In the genomic region with DNA sequence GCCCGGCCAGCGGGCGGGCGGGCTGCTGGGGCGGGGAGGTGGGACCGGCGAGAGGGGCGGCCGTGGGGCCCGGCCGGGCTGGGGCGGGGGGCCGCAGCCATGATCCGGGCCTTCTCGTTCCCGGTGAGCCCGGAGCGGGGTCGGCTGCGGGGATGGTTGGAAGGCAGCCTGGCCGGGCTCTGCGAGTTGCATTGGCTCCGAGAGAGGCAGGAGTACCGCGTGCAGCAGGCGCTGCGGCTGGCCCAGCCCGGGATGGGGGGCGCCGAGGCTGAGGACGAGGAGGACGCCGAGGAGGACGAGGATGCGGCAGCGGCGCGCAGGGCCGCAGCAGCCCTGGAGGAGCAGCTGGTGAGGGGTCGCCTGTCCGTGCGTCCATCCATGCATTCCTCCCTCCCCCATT, we compare ENCODE assay signal across 9 mouse cellular contexts. TPM values are rescaled to one million over a fixed set of nuclear protein-coding genes. Genes with fewer than 3 reads are reported as not detected.
DNase-seq lines count a peak whose midpoint lies in the region; ATAC-seq and TF ChIP-seq lines count a peak whose summit lies in the region.
"Had no signal": no experiment of that assay in that cellular context is flagged by ENCODE, and none has a peak within 500 bp of the region (broad histone marks: within the 10 kb centered on the region; RNA-seq: fewer than 3 reads in every experiment).

No protein-coding gene starts in this region.

- H3K36me3 ChIP-seq in heart, embryonic 12.5 days, result peaks cover 32% of the 10 kb centered on the region
- no peaks in the 10 kb centered on the region for H3K36me3 ChIP-seq in E14TG2a.4 (ENCODE audit: insufficient read depth, low read length)
- H3K36me3 ChIP-seq in forebrain, embryonic 14.5 days (ENCODE audit: control insufficient read depth, insufficient read depth, low read length), result 0 out of 2 replicates have a peak, but pooled peaks cover 4% of the 10 kb centered on the region
- no peaks in the 10 kb centered on the region for H3K36me3 ChIP-seq in liver, embryonic 15.5 days (replicated peaks)

- TF ChIP-seq CTCF in E14TG2a.4 (conservative IDR thresholded peaks at IDR 0.05; ENCODE audit: low read length), result no peak

- intact Hi-C loops in heart, postnatal 25 days (cut with DNase I), result no loop called here

- H3K27me3 ChIP-seq in heart, embryonic 12.5 days (replicated peaks), result no peaks in the 10 kb centered on the region
- no peaks in the 10 kb centered on the region for H3K27me3 ChIP-seq in E14TG2a.4 (ENCODE audit: insufficient read depth, low read length)
- no peaks in the 10 kb centered on the region for H3K27me3 ChIP-seq in forebrain, embryonic 14.5 days (replicated peaks; ENCODE audit: control insufficient read depth, insufficient read depth, low read length)
- H3K27me3 ChIP-seq in liver, embryonic 15.5 days, result peaks cover 32% of the 10 kb centered on the region

- no peaks in the 10 kb centered on the region for H3K9me3 ChIP-seq in heart, embryonic 12.5 days (replicated peaks)
- H3K9me3 ChIP-seq in E14TG2a.4 (ENCODE audit: low read length), result no peaks in the 10 kb centered on the region
- H3K9me3 ChIP-seq in forebrain, embryonic 14.5 days (replicated peaks; ENCODE audit: control insufficient read depth, low read length), result no peaks in the 10 kb centered on the region
- no peaks in the 10 kb centered on the region for H3K9me3 ChIP-seq in liver, embryonic 15.5 days (replicated peaks)

- H3K4me2 ChIP-seq in heart, embryonic 12.5 days, result peak overlapping the region; percentile 76
- peak overlapping the region; percentile 96 for H3K4me2 ChIP-seq in forebrain, embryonic 14.5 days (ENCODE audit: low read length)
- peak overlapping the region; percentile 93 for H3K4me2 ChIP-seq in liver, embryonic 15.5 days

- ATAC-seq in heart, embryonic 12.5 days (ENCODE audit: insufficient number of reproducible peaks, low FRiP score), result no peak
- peak; percentile 54 for ATAC-seq in forebrain, embryonic 14.5 days
- peak; percentile 13 for ATAC-seq in liver, embryonic 15.5 days (ENCODE audit: insufficient read depth)
- ATAC-seq in megakaryocyte-erythroid progenitor cell, adult 5-6 weeks (replicated peaks; ENCODE audit: low FRiP score, low TSS enrichment, poor library complexity, severe bottlenecking), result no peak

- DNase-seq in heart, postnatal 25 days (ENCODE audit: low spot score), result no peak
- DNase-seq in forebrain, embryonic 14.5 days (ENCODE audit: low spot score), result no peak
- DNase-seq in thymus, postnatal 0 days (ENCODE audit: low spot score), result no peak
- DNase-seq in layer of hippocampus, postnatal 10 days (ENCODE audit: low spot score in 2 of 2), result no peak

- peak overlapping the region; percentile 97 for H3K9ac ChIP-seq in heart, embryonic 12.5 days
- peak overlapping the region; percentile 84 for H3K9ac ChIP-seq in forebrain, embryonic 14.5 days (ENCODE audit: low read length)
- H3K9ac ChIP-seq in liver, embryonic 15.5 days, result peak overlapping the region; percentile 43

- H3K4me3 ChIP-seq in heart, embryonic 12.5 days, result peak overlapping the region; percentile 87
- peak overlapping the region; percentile 88 for H3K4me3 ChIP-seq in E14TG2a.4 (replicated peaks; ENCODE audit: low read length)
- peak overlapping the region; percentile 69 for H3K4me3 ChIP-seq in forebrain, embryonic 14.5 days (ENCODE audit: low read depth, low read length)
- peak overlapping the region; percentile 62 for H3K4me3 ChIP-seq in liver, embryonic 15.5 days (replicated peaks)

- H3K4me1 ChIP-seq in heart, embryonic 12.5 days (replicated peaks), result peaks cover 25% of the 10 kb centered on the region
- peaks cover 53% of the 10 kb centered on the region for H3K4me1 ChIP-seq in E14TG2a.4 (replicated peaks; ENCODE audit: low read depth, low read length)
- peaks cover 18% of the 10 kb centered on the region for H3K4me1 ChIP-seq in forebrain, embryonic 14.5 days (ENCODE audit: control insufficient read depth, insufficient read depth, low read length)
- H3K4me1 ChIP-seq in liver, embryonic 15.5 days (replicated peaks), result peaks cover 30% of the 10 kb centered on the region

- H3K27ac ChIP-seq in heart, embryonic 12.5 days (ENCODE audit: poor library complexity, severe bottlenecking), result peak overlapping the region; percentile 89
- peak overlapping the region; percentile 68 for H3K27ac ChIP-seq in forebrain, embryonic 14.5 days (ENCODE audit: low read depth, low read length)
- H3K27ac ChIP-seq in liver, embryonic 15.5 days (replicated peaks), result no peak overlapping the region

- WGBS in heart, embryonic 12.5 days, result 0% methylated on average over 38 of the region's 42 CpGs
- WGBS in forebrain, embryonic 14.5 days, result 0% methylated on average over 31 of the region's 42 CpGs
- WGBS in liver, embryonic 15.5 days (ENCODE audit: insufficient replicate concordance), result under 1% methylated on average over 41 of the region's 42 CpGs

RNA-seq across cellular contexts. Expression of gene Dact3, which starts 0.2 kb away (rescaled TPM):
- 14.3 and 15.2 TPM in 2 replicates for polyA plus RNA-seq in heart, embryonic 12.5 days (2016; fragmentation: Nextera tagmentation; extraction: Ambion mirVana)
- 10 to 100 TPM; 15.2 to 17.4 TPM for total RNA-seq in heart, postnatal 25 days (2021)
- 3.5 and 4.4 TPM in 2 replicates for polyA plus RNA-seq in forebrain, embryonic 14.5 days (2014; fragmentation: Nextera tagmentation; extraction: Ambion mirVana)
- 0.14 and 0.17 TPM in 2 replicates for polyA plus RNA-seq in liver, embryonic 15.5 days (2015; fragmentation: Nextera tagmentation; extraction: Ambion mirVana)
- 0.13 and 0.18 TPM in 2 replicates for polyA plus RNA-seq in thymus, postnatal 0 days (2015; fragmentation: Nextera tagmentation; extraction: Ambion mirVana)
- total RNA-seq in megakaryocyte-erythroid progenitor cell, adult 5-6 weeks (2014; fragmentation: Nextera tagmentation), result 0.27 TPM in 1 of 2 replicates, not detected in the other
- total RNA-seq in megakaryocyte-erythroid progenitor cell, adult 5-6 weeks (2017), result 0.75 TPM in 1 of 2 replicates, not detected in the other
- 10 to 100 TPM; 95.0 to 96.3 TPM for total RNA-seq in layer of hippocampus, postnatal 10 days (2021)

RNA-seq across cellular contexts. Expression of gene Gng8, which starts 16.3 kb away (rescaled TPM):
- 2.3 and 4.3 TPM in 2 replicates for polyA plus RNA-seq in heart, embryonic 12.5 days (2016; fragmentation: Nextera tagmentation; extraction: Ambion mirVana)
- total RNA-seq in heart, postnatal 25 days (2021), result under 1 TPM; 0.45 to 0.86 TPM
- polyA plus RNA-seq in forebrain, embryonic 14.5 days (2014; fragmentation: Nextera tagmentation; extraction: Ambion mirVana), result 9.8 and 11.0 TPM in 2 replicates
- polyA plus RNA-seq in liver, embryonic 15.5 days (2015; fragmentation: Nextera tagmentation; extraction: Ambion mirVana), result 0.13 TPM in 2 replicates
- 0.44 and 0.85 TPM in 2 replicates for polyA plus RNA-seq in thymus, postnatal 0 days (2015; fragmentation: Nextera tagmentation; extraction: Ambion mirVana)
- not detected in 2 replicates for total RNA-seq in megakaryocyte-erythroid progenitor cell, adult 5-6 weeks (2014; fragmentation: Nextera tagmentation)
- 2.6 TPM in 1 of 2 replicates, not detected in the other for total RNA-seq in megakaryocyte-erythroid progenitor cell, adult 5-6 weeks (2017)
- total RNA-seq in layer of hippocampus, postnatal 10 days (2021), result 1 to 10 TPM in 1 of 2 experiments, under 1 TPM in 1; 0.94 to 1.3 TPM
- total RNA-seq: neutrophil, adult 5-6 weeks had no signal

RNA-seq across cellular contexts. Expression of gene Ptgir, which starts 31.0 kb away (rescaled TPM):
- 0.28 and 0.34 TPM in 2 replicates for polyA plus RNA-seq in heart, embryonic 12.5 days (2016; fragmentation: Nextera tagmentation; extraction: Ambion mirVana)
- 1 to 10 TPM; 2.1 to 3.1 TPM for total RNA-seq in heart, postnatal 25 days (2021)
- polyA plus RNA-seq in forebrain, embryonic 14.5 days (2014; fragmentation: Nextera tagmentation; extraction: Ambion mirVana), result 0.12 and 0.22 TPM in 2 replicates
- 1.2 TPM in 2 replicates for polyA plus RNA-seq in liver, embryonic 15.5 days (2015; fragmentation: Nextera tagmentation; extraction: Ambion mirVana)
- 1.9 and 2.6 TPM in 2 replicates for polyA plus RNA-seq in thymus, postnatal 0 days (2015; fragmentation: Nextera tagmentation; extraction: Ambion mirVana)
- total RNA-seq in megakaryocyte-erythroid progenitor cell, adult 5-6 weeks (2014; fragmentation: Nextera tagmentation), result not detected in 2 replicates
- not detected in 2 replicates for total RNA-seq in megakaryocyte-erythroid progenitor cell, adult 5-6 weeks (2017)
- not detected for total RNA-seq in layer of hippocampus, postnatal 10 days (2021)

RNA-seq across cellular contexts. Expression of gene Prkd2, which starts 32.6 kb away (rescaled TPM):
- polyA plus RNA-seq in heart, embryonic 12.5 days (2016; fragmentation: Nextera tagmentation; extraction: Ambion mirVana), result 10.8 and 11.8 TPM in 2 replicates
- 10 to 100 TPM; 18.0 to 22.9 TPM for total RNA-seq in heart, postnatal 25 days (2021)
- polyA plus RNA-seq in forebrain, embryonic 14.5 days (2014; fragmentation: Nextera tagmentation; extraction: Ambion mirVana), result 4.5 and 6.7 TPM in 2 replicates
- 3.2 and 3.8 TPM in 2 replicates for polyA plus RNA-seq in liver, embryonic 15.5 days (2015; fragmentation: Nextera tagmentation; extraction: Ambion mirVana)
- 70.6 and 80.0 TPM in 2 replicates for polyA plus RNA-seq in thymus, postnatal 0 days (2015; fragmentation: Nextera tagmentation; extraction: Ambion mirVana)
- 14.2 and 19.8 TPM in 2 replicates for total RNA-seq in megakaryocyte-erythroid progenitor cell, adult 5-6 weeks (2014; fragmentation: Nextera tagmentation)
- total RNA-seq in megakaryocyte-erythroid progenitor cell, adult 5-6 weeks (2017), result 5.2 and 14.9 TPM in 2 replicates
- 1 to 10 TPM; 7.5 to 9.9 TPM for total RNA-seq in layer of hippocampus, postnatal 10 days (2021)

RNA-seq across cellular contexts. Expression of gene Calm3, which starts 48.6 kb away (rescaled TPM):
- polyA plus RNA-seq in heart, embryonic 12.5 days (2016; fragmentation: Nextera tagmentation; extraction: Ambion mirVana), result 83.6 and 95.0 TPM in 2 replicates
- total RNA-seq in heart, postnatal 25 days (2021), result 100 to 1,000 TPM; 196 to 203 TPM
- polyA plus RNA-seq in forebrain, embryonic 14.5 days (2014; fragmentation: Nextera tagmentation; extraction: Ambion mirVana), result 473 and 491 TPM in 2 replicates
- 79.0 and 83.9 TPM in 2 replicates for polyA plus RNA-seq in liver, embryonic 15.5 days (2015; fragmentation: Nextera tagmentation; extraction: Ambion mirVana)
- 201 and 212 TPM in 2 replicates for polyA plus RNA-seq in thymus, postnatal 0 days (2015; fragmentation: Nextera tagmentation; extraction: Ambion mirVana)
- total RNA-seq in megakaryocyte-erythroid progenitor cell, adult 5-6 weeks (2014; fragmentation: Nextera tagmentation), result 291 and 377 TPM in 2 replicates
- 512 and 515 TPM in 2 replicates for total RNA-seq in megakaryocyte-erythroid progenitor cell, adult 5-6 weeks (2017)
- 1,000 to 10,000 TPM; 2,090 to 2,190 TPM for total RNA-seq in layer of hippocampus, postnatal 10 days (2021)

Comparison
In these comparisons a context has a peak if more than half of its experiments do, and no peak if none do; other contexts are left out.
1. ATAC-seq: peak in forebrain, embryonic 14.5 days (single experiment) and liver, embryonic 15.5 days (single experiment); none in heart, embryonic 12.5 days (single experiment) and megakaryocyte-erythroid progenitor cell, adult 5-6 weeks (single experiment).
2. H3K9ac ChIP-seq: peak in every context shown above with its lines; median percentile 97 in heart, embryonic 12.5 days; 84 in forebrain, embryonic 14.5 days; 43 in liver, embryonic 15.5 days.
3. Peak in every context shown above with its lines, with median percentiles within 50 percentile points of each other: H3K4me2 ChIP-seq and H3K4me3 ChIP-seq.